8 mouse cellular contexts compared by ENCODE assay signal in the genomic region with DNA sequence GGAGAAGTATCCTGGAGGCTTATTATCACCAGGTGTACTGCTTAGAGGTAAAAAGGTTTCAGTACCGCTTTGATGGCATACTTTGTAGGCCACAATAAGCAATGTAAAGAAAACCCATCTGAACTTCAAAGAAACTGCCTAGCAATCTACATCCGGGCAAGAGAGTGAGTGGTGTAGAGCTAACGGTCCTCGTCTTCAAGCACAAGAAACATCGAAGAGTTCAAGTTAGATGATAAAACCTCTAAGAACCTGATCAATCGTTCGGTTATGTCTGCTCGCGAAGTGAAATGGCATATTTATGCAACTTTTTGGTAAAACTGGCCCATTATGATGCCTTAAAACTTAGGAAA. TPM values are rescaled to one million over a fixed set of nuclear protein-coding genes. Genes with fewer than 3 reads are reported as not detected.
DNase-seq lines count a peak whose midpoint lies in the region; ATAC-seq and TF ChIP-seq lines count a peak whose summit lies in the region.

No protein-coding gene starts in this region.

- 0 out of 2 replicates have a peak, but pooled peaks cover 2% of the 10 kb centered on the region for H3K36me3 ChIP-seq in heart, embryonic 10.5 days
- peaks cover 6% of the 10 kb centered on the region for H3K36me3 ChIP-seq in C2C12 (ENCODE audit: control insufficient read depth, insufficient read depth)
- no peaks in the 10 kb centered on the region for H3K36me3 ChIP-seq in limb, embryonic 15.5 days
- no peaks in the 10 kb centered on the region for H3K36me3 ChIP-seq in stomach, embryonic 15.5 days

- no peaks in the 10 kb centered on the region for H3K9me3 ChIP-seq in heart, embryonic 10.5 days
- no peaks in the 10 kb centered on the region for H3K9me3 ChIP-seq in limb, embryonic 15.5 days
- no peaks in the 10 kb centered on the region for H3K9me3 ChIP-seq in stomach, embryonic 15.5 days

- H3K27ac ChIP-seq in heart, embryonic 10.5 days: peak overlapping the region; percentile 94
- H3K27ac ChIP-seq in embryonic fibroblast, embryonic 13.5 days (ENCODE audit: insufficient read depth, low read length): 0 out of 2 replicates have a peak overlapping the region, but pooled peaks have one; percentile 39
- H3K27ac ChIP-seq in limb, embryonic 15.5 days: peak overlapping the region; percentile 99
- peak overlapping the region; percentile 99 for H3K27ac ChIP-seq in stomach, embryonic 15.5 days

- ATAC-seq in limb, embryonic 15.5 days (ENCODE audit: insufficient number of reproducible peaks, low FRiP score, low TSS enrichment, low read depth): no peak
- no peak for ATAC-seq in stomach, embryonic 15.5 days (ENCODE audit: insufficient read depth, low FRiP score, low read depth)

- TF ChIP-seq POLR2A in embryonic fibroblast, embryonic 13.5 days (IDR thresholded peaks at IDR 0.05; ENCODE audit: low read depth, low read length): no peak

- H3K4me3 ChIP-seq in heart, embryonic 10.5 days: peak overlapping the region; percentile 92
- H3K4me3 ChIP-seq in C2C12 (ENCODE audit: insufficient read depth, poor library complexity, severe bottlenecking): peak overlapping the region; percentile 65
- peak overlapping the region; percentile 66 for H3K4me3 ChIP-seq in embryonic fibroblast, embryonic 13.5 days (ENCODE audit: insufficient read depth, low read length)
- peak overlapping the region; percentile 82 for H3K4me3 ChIP-seq in limb, embryonic 15.5 days
- H3K4me3 ChIP-seq in stomach, embryonic 15.5 days (replicated peaks): peak overlapping the region; percentile 91

- 8% methylated on average over 9 of the region's 9 CpGs for WGBS in heart, embryonic 10.5 days
- WGBS in limb, embryonic 15.5 days: 4% methylated on average over 9 of the region's 9 CpGs
- 2% methylated on average over 9 of the region's 9 CpGs for WGBS in stomach, embryonic 15.5 days

- no peak for TF ChIP-seq CTCF in C2C12 (IDR thresholded peaks at IDR 0.05; ENCODE audit: control insufficient read depth, insufficient read depth, insufficient read length)
- TF ChIP-seq CTCF in embryonic fibroblast, embryonic 13.5 days (IDR thresholded peaks at IDR 0.05; ENCODE audit: borderline replicate concordance, insufficient read depth, low read length): no peak

- peak overlapping the region; percentile 64 for H3K9ac ChIP-seq in limb, embryonic 15.5 days
- H3K9ac ChIP-seq in stomach, embryonic 15.5 days: peak overlapping the region; percentile 68

- peaks cover 48% of the 10 kb centered on the region for H3K79me3 ChIP-seq in C2C12 (ENCODE audit: low read depth)

- H3K4me1 ChIP-seq in heart, embryonic 10.5 days: peaks cover 7% of the 10 kb centered on the region
- no peaks in the 10 kb centered on the region; the same call in 1 of the 2 replicates for H3K4me1 ChIP-seq in embryonic fibroblast, embryonic 13.5 days (ENCODE audit: control insufficient read depth, insufficient read depth, low read length)
- peaks cover 8% of the 10 kb centered on the region for H3K4me1 ChIP-seq in limb, embryonic 15.5 days
- peaks cover 4% of the 10 kb centered on the region; the same call in 1 of the 2 replicates for H3K4me1 ChIP-seq in stomach, embryonic 15.5 days

- H3K4me2 ChIP-seq in limb, embryonic 15.5 days: peak overlapping the region; percentile 75
- H3K4me2 ChIP-seq in stomach, embryonic 15.5 days: peak overlapping the region; percentile 74

- no peaks in the 10 kb centered on the region for H3K27me3 ChIP-seq in heart, embryonic 10.5 days (ENCODE audit: insufficient read depth, poor library complexity, severe bottlenecking)
- H3K27me3 ChIP-seq in C2C12 (ENCODE audit: control insufficient read depth, insufficient read depth, insufficient read length): no peaks in the 10 kb centered on the region
- no peaks in the 10 kb centered on the region for H3K27me3 ChIP-seq in limb, embryonic 15.5 days
- H3K27me3 ChIP-seq in stomach, embryonic 15.5 days (replicated peaks): no peaks in the 10 kb centered on the region

- no peak for DNase-seq in heart, embryonic 10.5 days (ENCODE audit: low spot score)
- no peak for DNase-seq in heart, adult 9 months (ENCODE audit: low spot score in 2 of 2)
- DNase-seq in layer of hippocampus, adult 11-12 months (ENCODE audit: low spot score): no peak
- DNase-seq in right cerebral cortex, postnatal 25 days: no peak

- H3ac ChIP-seq in C2C12 (ENCODE audit: control insufficient read depth, insufficient read length, low read depth): peak overlapping the region; percentile 76

- H3K79me2 ChIP-seq in C2C12 (ENCODE audit: control insufficient read depth, insufficient read depth): peaks cover 57% of the 10 kb centered on the region

TF ChIP-seq in C2C12, 6 proteins besides CTCF, POLR2A, EP300 and RAD21:
- no peak for TF ChIP-seq MAX (IDR thresholded peaks at IDR 0.05)
- TF ChIP-seq USF1 (IDR thresholded peaks at IDR 0.05; ENCODE audit: low read depth): no peak
- TF ChIP-seq MYOG (IDR thresholded peaks at IDR 0.05; ENCODE audit: control insufficient read depth, extremely low read depth, insufficient read length): no peak
- TF ChIP-seq FOSL1 (IDR thresholded peaks at IDR 0.05; ENCODE audit: insufficient read depth, low read length, poor library complexity, severe bottlenecking): no peak
- no peak for TF ChIP-seq CEBPB (IDR thresholded peaks at IDR 0.05; ENCODE audit: low read depth)
- no peak for TF ChIP-seq MYOD1 (IDR thresholded peaks at IDR 0.05; ENCODE audit: control insufficient read depth, insufficient read length, low read depth)

RNA-seq across cellular contexts. Expression of gene Wdr37, which starts 1.6 kb away (rescaled TPM):
- polyA plus RNA-seq in heart, embryonic 10.5 days (2016; fragmentation: Nextera tagmentation; extraction: Ambion mirVana): 20.2 and 21.4 TPM in 2 replicates
- 4.2 TPM for polyA plus RNA-seq in C2C12 (2012; fragmentation: generic; extraction: Trizol)
- polyA plus RNA-seq in embryonic fibroblast, embryonic 13.5 days (2011; ENCODE audit: insufficient read length, low read depth, missing spikeins): 28.6 and 32.8 TPM in 2 replicates
- 17.0 and 17.7 TPM in 2 replicates for polyA plus RNA-seq in limb, embryonic 15.5 days (2015; fragmentation: Nextera tagmentation; extraction: Ambion mirVana)
- polyA plus RNA-seq in stomach, embryonic 15.5 days (2015; fragmentation: Nextera tagmentation; extraction: Ambion mirVana): 16.6 and 18.2 TPM in 2 replicates

RNA-seq across cellular contexts. Expression of gene Idi1, which starts 15.2 kb away (rescaled TPM):
- 76.6 and 85.3 TPM in 2 replicates for polyA plus RNA-seq in heart, embryonic 10.5 days (2016; fragmentation: Nextera tagmentation; extraction: Ambion mirVana)
- polyA plus RNA-seq in C2C12 (2012; fragmentation: generic; extraction: Trizol): 23.9 TPM
- polyA plus RNA-seq in embryonic fibroblast, embryonic 13.5 days (2011; ENCODE audit: insufficient read length, low read depth, missing spikeins): 108 and 140 TPM in 2 replicates
- 67.5 and 68.6 TPM in 2 replicates for polyA plus RNA-seq in limb, embryonic 15.5 days (2015; fragmentation: Nextera tagmentation; extraction: Ambion mirVana)
- polyA plus RNA-seq in stomach, embryonic 15.5 days (2015; fragmentation: Nextera tagmentation; extraction: Ambion mirVana): 105 and 106 TPM in 2 replicates

Comparison
In these comparisons a context has a peak if more than half of its experiments do, and no peak if none do; other contexts are left out.
1. H3K27ac ChIP-seq: peak in every context shown above with its lines; median percentile 99 in limb, embryonic 15.5 days; 99 in stomach, embryonic 15.5 days; 94 in heart, embryonic 10.5 days; 39 in embryonic fibroblast, embryonic 13.5 days.